Mouse (Mus musculus) liver, adult 2 months (tissue): Measurements from ENCODE around the gene Mlh3.

ENCODE experiments used
- CTCF ChIP-seq: fragments of 200-500 bp; IDR thresholded peaks from 2 replicates; pipeline ENCODE4 v1.5.1; 2011; ENCODE audit warnings: low read depth, low read length, control low read depth
- POLR2A ChIP-seq: fragments of 200-500 bp; IDR thresholded peaks from 2 replicates; pipeline ENCODE4 v1.6.1; 2011; ENCODE audit warnings: low read length, control low read depth; ENCODE audit not compliant: insufficient read depth; ENCODE audit errors: extremely low read depth

- no peak for TF ChIP-seq CTCF
- no peak for TF ChIP-seq POLR2A
These were observed 75.3 kb downstream of the Mlh3 start for GRCm38 (mm10) chr12:85195086-85195485.
